Mouse (Mus musculus) macrophage (primary cell): ENCODE measurements around the gene Ppp1r9a. TPM values are rescaled to one million over a fixed set of nuclear protein-coding genes. Genes with fewer than 3 reads are reported as not detected.

Source experiments
- H3K27ac ChIP-seq: fragments of 350-480 bp; formaldehyde crosslinking; 2 replicates; pipeline ENCODE4 v1.9.0; 2021
- H3K36me3 ChIP-seq: fragments of 350-480 bp; formaldehyde crosslinking; 2 replicates; pipeline ENCODE4 v1.9.0; 2021; ENCODE audit errors: inconsistent target
- H3K4me3 ChIP-seq: fragments of 350-480 bp; formaldehyde crosslinking; 2 replicates; pipeline ENCODE4 v1.9.0; 2021; ENCODE audit errors: inconsistent target
- H3K79me2 ChIP-seq: fragments of 350-480 bp; formaldehyde crosslinking; 2 replicates; pipeline ENCODE4 v1.9.0; 2021; ENCODE audit errors: inconsistent target
- WGBS: methylation state at CpG from one replicate; pipeline ENCODE4 v1.1.7; 2026; ENCODE audit warnings: inconsistent platforms; ENCODE audit not compliant: missing documents; 5-methylcytosine and 5-hydroxymethylcytosine counted together
- polyA plus RNA-seq: library from polyadenylated mRNA; stranded (reverse); fragments of 250-400 nt; gene quantifications from 3 replicates; pipeline ENCODE4 v1.2.4, GENCODE M21; 2018; ENCODE audit warnings: inconsistent platforms

Gene Ppp1r9a
- polyA plus RNA-seq, 1 experiment from 2014 or later, result 3.4 TPM

DNA sequence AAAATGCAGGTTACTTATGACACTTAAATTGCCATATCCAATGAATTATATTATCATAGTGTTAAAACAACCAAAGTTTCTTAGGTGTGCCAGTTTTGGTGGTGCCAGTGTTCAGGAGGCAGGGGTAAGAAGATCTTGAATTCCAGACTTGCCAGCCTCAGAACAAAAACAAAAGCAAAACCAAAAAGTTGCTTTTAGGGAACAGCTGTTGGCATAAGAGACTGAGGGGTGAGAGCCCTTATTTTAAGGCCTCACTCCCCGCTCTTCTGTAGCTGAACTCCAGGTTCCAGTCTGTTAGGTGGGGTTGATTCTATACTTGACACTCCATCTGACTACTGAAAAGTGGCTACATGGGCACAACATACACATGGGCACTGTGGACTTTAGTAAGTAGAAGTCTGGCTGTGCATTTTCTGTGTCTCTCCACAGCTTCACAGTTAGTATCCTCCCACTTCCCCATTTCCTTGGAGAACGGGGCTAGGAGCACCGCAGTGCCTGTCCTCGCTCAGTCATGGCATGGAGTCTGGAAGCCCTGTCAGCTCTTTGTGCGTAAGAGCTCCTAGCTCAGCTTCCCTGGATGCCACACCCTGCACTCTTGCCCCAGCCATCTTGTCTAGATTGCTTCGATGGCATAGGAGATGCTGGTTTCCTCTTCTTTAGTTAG lies 103.7 kb downstream of the Ppp1r9a start:
- 57% methylated on average over 6 of the region's 6 CpGs for WGBS
- Histone ChIP-seq H3K36me3 (no peaks in the 10 kb centered on the region), H3K79me2 (no peaks in the 10 kb centered on the region), H3K27ac (no peak overlapping the region), H3K4me3 (no peak overlapping the region)

DNA sequence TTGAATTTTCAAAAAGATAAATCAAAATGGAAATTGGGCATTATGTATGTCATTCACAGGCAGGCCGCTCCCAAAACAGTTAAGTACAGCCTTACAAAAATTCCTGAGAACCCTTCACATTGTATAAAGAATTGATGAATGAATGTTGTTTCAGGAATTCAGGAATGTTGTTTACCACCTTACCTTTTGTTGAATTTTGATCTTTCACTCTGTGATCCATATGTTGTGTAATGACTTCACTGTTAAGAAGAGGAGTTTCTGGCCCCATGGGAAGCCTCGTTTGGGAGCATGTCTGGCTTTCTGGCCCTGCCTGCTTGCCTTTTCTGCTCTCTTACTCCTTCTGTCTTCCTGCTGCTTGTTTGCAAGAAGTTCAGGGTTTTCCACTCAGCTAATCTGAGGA lies 105.4 kb downstream of the Ppp1r9a start:
- H3K36me3 ChIP-seq, result no peaks in the 10 kb centered on the region
- H3K27ac ChIP-seq, result no peak overlapping the region
- H3K79me2 ChIP-seq, result no peaks in the 10 kb centered on the region
- 96% methylated on average over 2 of the region's 2 CpGs for WGBS
- H3K4me3 ChIP-seq, result no peak overlapping the region

DNA sequence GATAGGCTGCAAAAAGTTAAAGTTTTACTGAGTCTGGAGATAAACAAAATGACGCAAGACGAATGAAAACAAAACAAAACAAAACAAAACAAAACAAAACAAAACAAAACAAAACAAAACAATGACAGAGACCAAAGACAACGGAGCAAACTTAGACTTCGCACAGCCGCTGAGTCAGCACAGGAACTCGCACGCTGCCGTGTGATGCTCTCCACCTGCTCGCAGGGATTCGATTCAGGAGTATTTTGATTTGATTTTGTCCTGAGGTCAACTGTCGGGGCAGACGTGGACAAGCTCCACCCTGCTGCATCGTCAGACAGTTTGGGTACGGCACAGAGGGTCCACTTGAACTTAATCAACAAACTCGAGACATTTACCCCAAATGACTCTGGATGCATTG lies 105.9 kb downstream of the Ppp1r9a start:
- Histone ChIP-seq H3K79me2 (no peaks in the 10 kb centered on the region), H3K27ac (no peak overlapping the region), H3K36me3 (no peaks in the 10 kb centered on the region), H3K4me3 (no peak overlapping the region)
- whole genome bisulfite sequencing, result 94% methylated on average over 15 of the region's 15 CpGs

DNA sequence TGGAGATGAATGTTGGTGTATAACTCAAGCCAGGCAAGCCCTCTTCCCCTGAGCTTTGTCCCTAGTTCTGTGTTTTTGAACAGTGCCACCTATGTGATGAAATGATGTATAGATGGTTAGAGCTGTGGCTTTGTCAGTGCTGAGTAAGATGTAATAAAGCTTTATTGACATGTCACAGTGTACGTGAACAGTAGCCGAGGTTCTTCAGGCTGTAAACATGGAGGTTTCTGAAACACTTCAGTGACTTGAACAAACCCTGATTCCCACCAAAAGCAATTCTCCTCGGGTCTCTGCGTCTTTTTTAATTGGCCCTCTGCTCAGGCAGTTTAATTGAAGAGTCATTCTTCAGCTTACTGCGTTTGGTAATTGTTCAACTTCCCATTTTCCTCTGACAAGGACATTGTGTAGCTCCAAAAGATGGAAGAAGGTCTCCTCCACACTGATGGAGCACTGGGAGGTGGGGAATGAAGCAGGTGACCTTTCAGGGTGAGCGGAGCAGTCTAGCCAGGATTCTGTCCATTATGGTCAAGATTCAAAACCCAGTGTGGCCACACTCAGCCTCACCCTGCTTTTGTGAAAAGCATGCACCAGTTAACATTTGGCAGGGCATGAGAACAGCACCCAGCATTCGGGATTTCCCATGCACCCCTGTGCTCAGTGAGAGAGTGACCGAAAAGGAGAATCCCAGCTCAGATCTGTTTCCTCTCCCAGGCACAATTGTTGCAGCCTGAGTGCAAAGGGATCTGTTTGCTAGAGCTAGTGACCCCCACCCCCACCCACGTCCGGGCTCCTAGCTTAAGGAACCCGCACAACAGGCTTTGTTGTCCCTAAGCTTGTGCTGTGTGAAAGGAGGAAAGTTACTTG lies 108.1 kb downstream of the Ppp1r9a start:
- H3K4me3 ChIP-seq, result no peak overlapping the region
- H3K79me2 ChIP-seq, result no peaks in the 10 kb centered on the region
- 76% methylated on average over 10 of the region's 11 CpGs for WGBS
- no peaks in the 10 kb centered on the region for H3K36me3 ChIP-seq
- H3K27ac ChIP-seq, result no peak overlapping the region

DNA sequence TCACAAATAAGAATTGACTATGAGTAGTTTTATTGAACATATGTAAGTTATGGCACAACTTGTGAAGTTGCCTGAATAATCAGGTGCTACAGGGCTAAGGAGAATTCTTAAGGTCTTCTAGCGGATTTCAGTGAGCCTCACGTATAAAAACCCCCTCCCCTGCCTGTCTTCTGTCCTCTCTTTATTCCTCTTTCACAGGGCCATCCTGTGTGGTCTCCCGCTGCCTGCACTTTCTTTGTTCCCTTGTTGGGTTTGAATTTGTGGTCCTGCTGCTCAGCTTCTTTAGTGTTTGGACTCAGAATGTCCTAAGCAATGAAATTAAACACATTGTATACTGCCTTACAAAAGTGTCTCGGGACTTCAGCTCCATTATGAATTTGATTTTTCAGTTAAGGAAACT lies 110.1 kb downstream of the Ppp1r9a start:
- H3K27ac ChIP-seq, result no peak overlapping the region
- no peaks in the 10 kb centered on the region for H3K79me2 ChIP-seq
- WGBS, result 90% methylated on average over 4 of the region's 4 CpGs
- no peaks in the 10 kb centered on the region for H3K36me3 ChIP-seq
- H3K4me3 ChIP-seq, result no peak overlapping the region

DNA sequence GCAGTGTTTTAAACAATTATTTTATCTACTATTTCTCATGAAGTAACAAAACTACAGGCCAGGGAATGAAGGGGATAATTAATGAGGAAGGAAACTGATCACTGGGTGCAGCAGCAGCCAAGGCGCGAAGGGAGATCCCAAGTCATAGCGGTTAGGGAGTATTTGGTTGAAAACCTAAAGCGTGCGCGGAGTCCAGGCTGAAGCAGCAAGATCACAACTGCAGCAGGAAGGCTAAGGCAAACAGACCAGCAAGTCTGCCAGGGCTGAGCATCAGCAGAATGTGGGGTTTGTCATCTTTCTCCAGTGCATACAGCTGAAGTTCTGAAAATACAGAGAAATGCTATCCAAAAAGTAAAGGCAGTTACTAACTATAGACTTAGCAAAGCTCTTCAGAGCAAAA lies 111.8 kb downstream of the Ppp1r9a start:
- Histone ChIP-seq H3K27ac (no peak overlapping the region), H3K4me3 (no peak overlapping the region), H3K79me2 (no peaks in the 10 kb centered on the region), H3K36me3 (no peaks in the 10 kb centered on the region)
- WGBS, result 75% methylated on average over 6 of the region's 6 CpGs

DNA sequence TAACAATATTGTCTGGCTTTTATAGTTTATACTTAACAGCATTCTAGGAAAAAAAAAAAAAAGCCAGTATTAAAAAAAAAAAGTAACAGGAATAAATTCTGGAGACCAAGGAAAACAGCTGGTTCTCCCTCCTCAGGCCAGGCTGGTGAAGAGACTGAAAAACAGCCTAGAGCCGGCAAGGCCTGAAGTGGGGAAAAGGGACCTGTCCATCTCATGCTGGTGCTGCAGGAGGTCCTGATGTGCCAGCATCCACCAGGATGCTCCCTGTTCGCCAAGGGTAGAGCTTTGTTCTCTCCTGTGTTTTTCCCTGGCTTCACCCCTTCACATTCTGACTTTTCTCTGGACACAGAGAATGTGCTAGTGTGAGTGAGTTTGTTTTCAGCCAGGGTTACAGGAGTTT lies 112.5 kb downstream of the Ppp1r9a start:
- Histone ChIP-seq H3K36me3 (no peaks in the 10 kb centered on the region), H3K27ac (no peak overlapping the region), H3K4me3 (no peak overlapping the region), H3K79me2 (no peaks in the 10 kb centered on the region)
- WGBS, result 100% methylated on average over 2 of the region's 2 CpGs

DNA sequence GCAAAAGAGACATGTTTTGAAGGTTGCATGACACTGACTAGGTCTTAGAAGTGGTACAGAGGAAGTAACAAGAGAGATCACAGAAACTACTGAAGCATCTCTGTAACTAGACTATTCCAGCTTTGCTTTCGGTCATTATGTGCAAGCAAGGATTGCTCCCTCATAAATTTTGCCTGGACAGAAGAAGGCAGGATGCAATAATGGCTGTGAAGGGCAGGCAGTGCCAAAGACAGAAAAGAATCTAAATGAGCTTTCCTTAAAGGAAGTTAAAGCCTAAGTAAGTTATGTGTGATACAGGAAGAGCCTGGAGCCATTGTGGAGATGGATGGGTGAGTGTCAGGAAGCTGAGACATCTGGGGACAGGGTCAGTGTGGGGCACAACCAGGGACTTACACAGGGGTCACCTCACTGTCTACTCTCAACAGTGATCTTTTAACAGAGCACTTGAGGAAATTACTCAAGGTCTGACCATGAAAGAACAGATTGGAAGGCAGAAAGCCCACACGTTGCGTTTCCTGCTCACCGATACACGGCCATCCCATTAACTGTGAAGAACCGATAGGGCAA lies 115.3 kb downstream of the Ppp1r9a start:
- no peak overlapping the region for H3K27ac ChIP-seq
- 87% methylated on average over 6 of the region's 6 CpGs for WGBS

DNA sequence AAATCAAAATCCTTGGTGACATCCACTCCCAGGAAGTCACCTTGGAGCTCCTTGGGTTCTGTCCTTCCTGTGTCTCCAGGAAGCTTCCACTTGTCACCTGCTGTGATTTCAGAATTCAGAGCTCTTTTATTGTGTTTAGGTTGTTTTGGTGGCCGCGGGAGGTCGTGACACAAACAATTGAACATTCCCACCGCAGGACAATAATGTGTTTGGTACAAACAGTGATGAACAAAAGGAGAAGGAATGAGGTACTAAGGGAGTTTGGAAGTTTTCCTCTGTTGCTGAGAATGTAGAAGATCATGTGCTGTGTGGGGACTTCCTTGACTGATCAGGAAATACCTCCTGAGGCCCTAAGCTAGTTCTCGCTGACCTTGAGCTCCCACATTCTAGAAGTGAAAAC lies 116.5 kb downstream of the Ppp1r9a start:
- Histone ChIP-seq H3K4me3 (no peak overlapping the region), H3K27ac (no peak overlapping the region), H3K79me2 (no peaks in the 10 kb centered on the region), H3K36me3 (no peaks in the 10 kb centered on the region)
- 83% methylated on average over 5 of the region's 5 CpGs for WGBS

More for the DNA sequence above, 115.3 kb downstream of the Ppp1r9a start:
- Histone ChIP-seq H3K4me3 (no peak overlapping the region), H3K36me3 (no peaks in the 10 kb centered on the region), H3K79me2 (no peaks in the 10 kb centered on the region)

DNA sequence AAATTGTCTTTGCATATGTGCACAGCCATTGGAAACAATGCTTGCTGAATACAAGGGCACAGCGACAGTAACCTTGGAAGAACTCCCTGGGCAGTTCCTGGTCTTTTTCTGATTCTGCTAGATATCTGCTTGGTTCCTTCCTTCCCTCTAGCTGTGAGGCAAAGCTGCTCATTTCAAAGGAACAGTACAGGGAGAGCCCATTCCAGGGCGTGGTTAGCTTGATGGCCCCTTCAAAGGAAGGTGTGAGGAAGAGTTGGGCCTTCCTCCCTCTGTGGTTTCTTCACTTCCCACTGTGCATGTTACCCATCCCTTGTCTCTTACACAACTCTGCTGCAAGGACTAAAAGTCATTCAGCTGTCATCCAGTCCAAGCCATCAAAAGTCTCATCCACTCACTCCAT lies 117.3 kb downstream of the Ppp1r9a start:
- H3K36me3 ChIP-seq, result no peaks in the 10 kb centered on the region
- no peak overlapping the region for H3K27ac ChIP-seq
- no peaks in the 10 kb centered on the region for H3K79me2 ChIP-seq
- no peak overlapping the region for H3K4me3 ChIP-seq
- 75% methylated on average over 2 of the region's 2 CpGs for WGBS

DNA sequence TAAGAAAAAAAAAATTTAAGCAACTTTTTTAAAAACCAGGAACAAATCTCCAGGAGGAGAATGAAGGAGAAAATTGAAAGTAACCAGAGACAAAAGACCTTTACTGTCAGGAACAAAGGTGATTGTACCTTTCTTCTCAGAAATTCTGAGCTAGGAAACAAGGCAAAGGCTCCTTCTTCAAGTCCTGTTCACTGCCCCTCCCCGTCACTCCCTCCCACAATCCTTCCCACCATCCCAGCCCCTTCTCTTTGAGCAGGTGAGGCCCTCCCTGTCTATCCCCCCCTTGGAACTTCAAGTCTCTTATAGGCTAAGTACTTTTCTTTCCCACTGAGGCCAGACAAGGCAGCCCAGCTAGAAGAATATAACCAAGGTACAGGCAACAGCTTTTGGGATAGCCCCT lies 117.8 kb downstream of the Ppp1r9a start:
- no peak overlapping the region for H3K4me3 ChIP-seq
- WGBS, result 100% methylated on average over 1 of the region's 1 CpGs

DNA sequence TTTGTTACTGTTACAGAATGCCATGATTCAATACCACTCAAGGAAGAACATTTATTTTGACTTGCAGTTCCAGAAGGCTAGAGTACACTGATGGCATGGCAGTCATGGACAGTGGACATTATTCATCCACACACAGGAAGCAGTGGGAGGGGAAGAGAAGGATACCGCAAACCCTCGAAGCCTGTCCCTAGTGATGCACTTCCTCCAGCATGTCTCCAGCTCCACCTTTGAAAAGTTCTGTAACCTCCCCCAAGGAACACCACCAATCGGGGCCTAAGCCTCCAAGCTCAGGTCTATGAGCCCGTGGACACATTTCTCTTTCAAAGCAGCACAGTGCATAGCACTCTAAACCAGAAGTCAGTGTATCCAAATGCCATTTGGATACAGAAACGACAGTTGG lies 120.0 kb downstream of the Ppp1r9a start:
- WGBS, result 60% methylated on average over 5 of the region's 5 CpGs
- Histone ChIP-seq H3K79me2 (no peaks in the 10 kb centered on the region), H3K4me3 (no peak overlapping the region), H3K27ac (no peak overlapping the region), H3K36me3 (no peaks in the 10 kb centered on the region)

More for the DNA sequence above, 117.8 kb downstream of the Ppp1r9a start:
- Histone ChIP-seq H3K27ac (no peak overlapping the region), H3K79me2 (no peaks in the 10 kb centered on the region), H3K36me3 (no peaks in the 10 kb centered on the region)

DNA sequence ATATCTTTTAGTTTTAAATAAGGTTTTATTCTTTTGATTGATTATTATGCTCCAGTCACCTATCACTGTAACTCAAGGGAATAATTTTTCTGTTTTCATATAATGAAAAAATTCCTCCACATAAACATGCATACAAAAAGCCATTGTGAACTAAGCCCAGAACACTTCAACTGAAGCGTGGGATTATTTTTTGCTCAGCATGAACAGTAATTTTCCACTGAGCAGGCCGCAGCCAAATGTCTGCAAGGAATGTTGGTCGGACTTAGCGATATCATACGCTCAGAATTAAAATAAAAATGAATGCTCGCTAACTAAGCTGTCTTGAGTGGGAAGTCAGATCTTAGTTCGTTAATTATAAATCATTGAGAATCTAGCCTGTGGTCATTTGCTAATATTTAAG lies 122.2 kb downstream of the Ppp1r9a start:
- H3K36me3 ChIP-seq, result no peaks in the 10 kb centered on the region
- 93% methylated on average over 7 of the region's 7 CpGs for WGBS
- no peak overlapping the region for H3K27ac ChIP-seq
- no peak overlapping the region for H3K4me3 ChIP-seq
- H3K79me2 ChIP-seq, result no peaks in the 10 kb centered on the region

DNA sequence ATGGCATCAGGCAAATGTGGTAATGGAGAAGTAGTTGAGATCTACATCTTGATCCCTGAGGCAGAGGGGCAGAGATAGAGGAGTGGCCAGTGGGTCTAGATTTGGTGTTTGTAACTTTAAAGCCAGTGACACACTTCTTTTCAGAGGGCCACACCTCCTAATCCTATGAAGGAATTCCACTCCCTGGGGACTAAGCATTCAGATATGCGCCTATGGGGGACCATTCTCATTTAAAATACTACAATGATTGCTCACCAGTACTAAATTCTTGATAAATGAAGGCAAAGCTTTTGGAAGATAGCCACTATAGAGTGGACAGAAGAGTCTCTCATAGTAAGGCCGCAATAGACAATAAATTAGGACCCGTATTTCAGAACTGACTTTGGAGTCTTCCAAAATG lies 124.1 kb downstream of the Ppp1r9a start:
- no peak overlapping the region for H3K27ac ChIP-seq
- no peaks in the 10 kb centered on the region for H3K79me2 ChIP-seq
- no peaks in the 10 kb centered on the region for H3K36me3 ChIP-seq
- whole genome bisulfite sequencing, result 97% methylated on average over 3 of the region's 3 CpGs
- no peak overlapping the region for H3K4me3 ChIP-seq

DNA sequence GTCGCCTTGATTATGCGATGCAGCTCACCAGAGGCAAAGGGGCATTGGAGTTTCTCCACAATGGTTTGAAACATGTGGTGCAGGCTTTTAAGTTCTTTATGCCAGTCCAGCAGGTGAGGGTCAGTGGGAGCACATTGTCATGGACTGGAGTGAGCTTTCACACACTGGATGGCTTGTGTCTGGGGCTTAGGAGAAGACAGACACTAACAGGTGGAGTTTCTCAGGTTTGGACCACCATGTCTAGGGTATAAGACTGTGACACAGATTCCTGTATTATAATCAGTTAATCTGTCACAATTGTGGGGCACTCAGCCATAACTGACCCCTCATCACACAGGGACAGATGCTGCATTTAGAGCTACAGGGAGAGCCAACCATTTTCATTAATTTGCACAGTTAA lies 124.5 kb downstream of the Ppp1r9a start:
- 100% methylated on average over 2 of the region's 2 CpGs for WGBS
- no peak overlapping the region for H3K4me3 ChIP-seq
- H3K27ac ChIP-seq, result no peak overlapping the region
- no peaks in the 10 kb centered on the region for H3K36me3 ChIP-seq
- H3K79me2 ChIP-seq, result no peaks in the 10 kb centered on the region
